Mouse (Mus musculus): ENCODE measurements around the gene Il2ra. TPM values are rescaled to one million over a fixed set of nuclear protein-coding genes. Genes with fewer than 3 reads are reported as not detected.
"Not testable (repeated sequence)": the region's sequence is repeated elsewhere in the genome, so short reads cannot be mapped to it uniquely, and the experiment has no call there.

The Il2ra gene
- not detected in 2 replicates for polyA plus RNA-seq (2016; fragmentation: Nextera tagmentation; extraction: Ambion mirVana)

DNA sequence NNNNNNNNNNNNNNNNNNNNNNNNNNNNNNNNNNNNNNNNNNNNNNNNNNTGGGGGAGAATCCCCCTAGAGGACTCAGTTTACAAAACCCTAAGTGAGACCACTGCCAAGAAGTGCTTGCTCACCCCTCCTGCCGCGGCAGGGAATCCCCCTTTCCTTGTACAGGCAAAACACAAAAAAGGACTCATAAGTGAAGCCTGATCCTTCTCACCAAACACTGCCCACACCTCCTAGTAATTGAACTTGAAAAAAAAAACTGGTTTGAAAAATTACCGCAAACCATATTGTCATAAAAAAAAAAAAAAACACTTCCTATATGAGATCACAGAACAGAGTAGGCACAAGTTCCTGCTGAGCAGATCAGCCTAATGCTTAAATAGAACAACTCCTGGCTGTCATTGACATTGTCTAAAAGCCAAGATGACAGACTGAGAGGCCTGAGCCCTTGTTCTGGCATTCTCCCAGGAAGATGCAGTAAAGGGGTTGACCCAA is at the start of gene Il2ra:
Il2ra (plus strand) TSS at position 357 of the 491 bp plus-strand sequence.
- Histone ChIP-seq H3K4me2 (no peak within 1 kb of the TSS), H3K27ac (no peak within 1 kb of the TSS), H3K4me3 (replicated peaks) (no peak within 1 kb of the TSS), H3K36me3 (no peaks in the 10 kb centered on the region), H3K27me3 (no peaks in the 10 kb centered on the region), H3K4me1 (replicated peaks) (no peaks in the 10 kb centered on the region), H3K9me3 (no peaks in the 10 kb centered on the region), H3K9ac (replicated peaks) (no peak within 1 kb of the TSS)
- 89% methylated on average over 3 of the region's 3 CpGs for WGBS
- no peak for ATAC-seq (ENCODE audit: insufficient number of reproducible peaks, insufficient read depth, low FRiP score, low TSS enrichment, low read depth)

DNA sequence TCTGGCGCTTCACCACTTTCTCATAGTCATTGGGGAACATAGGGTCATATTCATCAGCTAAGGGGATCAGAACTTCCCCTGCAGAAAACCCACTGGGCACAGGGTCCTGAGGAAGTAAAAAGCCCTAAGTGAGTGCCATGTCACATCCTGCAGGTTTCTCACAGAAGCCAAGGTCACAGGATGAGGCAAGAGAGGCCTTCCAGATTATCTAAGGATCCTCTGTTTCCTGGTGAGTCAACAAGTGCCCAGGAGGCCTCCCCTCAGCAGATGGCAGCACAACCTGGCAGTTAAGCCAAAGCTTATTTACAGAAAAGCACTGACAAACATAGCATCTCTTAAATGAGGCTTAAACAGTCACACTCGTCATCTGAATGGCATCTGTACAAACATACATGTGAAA is 45.9 kb upstream of the Il2ra start:
- WGBS, result 87% methylated on average over 2 of the region's 2 CpGs
- ATAC-seq (ENCODE audit: insufficient number of reproducible peaks, insufficient read depth, low FRiP score, low TSS enrichment, low read depth), result no peak
- Histone ChIP-seq H3K9ac (replicated peaks) (no peak overlapping the region), H3K9me3 (no peaks in the 10 kb centered on the region), H3K4me3 (replicated peaks) (no peak overlapping the region), H3K27me3 (no peaks in the 10 kb centered on the region), H3K4me2 (no peak overlapping the region), H3K27ac (no peak overlapping the region), H3K4me1 (replicated peaks) (peaks cover 4% of the 10 kb centered on the region), H3K36me3 (peaks cover 80% of the 10 kb centered on the region)

DNA sequence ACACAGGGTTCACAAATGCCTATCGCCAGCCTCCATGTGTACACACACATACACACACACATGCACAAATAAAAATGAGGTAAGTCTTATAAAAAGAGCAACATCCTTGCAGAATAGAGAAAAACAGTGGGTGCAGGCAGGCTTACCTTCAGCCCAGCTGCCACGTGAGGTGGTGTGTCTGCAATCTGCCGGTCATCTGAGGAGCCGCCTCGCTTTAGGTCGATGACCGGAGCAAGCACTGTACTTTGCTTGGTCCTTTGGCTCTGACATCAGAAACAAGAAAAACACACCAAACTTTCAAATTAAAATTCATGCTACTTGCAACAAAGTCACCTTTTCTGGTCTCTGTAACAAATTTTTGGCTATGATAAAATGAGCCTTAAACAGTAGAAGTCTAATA is 44.7 kb upstream of the Il2ra start:
- Histone ChIP-seq H3K9ac (replicated peaks) (no peak overlapping the region), H3K36me3 (peaks cover 68% of the 10 kb centered on the region), H3K9me3 (no peaks in the 10 kb centered on the region), H3K27ac (no peak overlapping the region), H3K27me3 (no peaks in the 10 kb centered on the region), H3K4me3 (replicated peaks) (no peak overlapping the region), H3K4me2 (no peak overlapping the region), H3K4me1 (replicated peaks) (peaks cover 10% of the 10 kb centered on the region)
- ATAC-seq (ENCODE audit: insufficient number of reproducible peaks, insufficient read depth, low FRiP score, low TSS enrichment, low read depth), result no peak
- 99% methylated on average over 7 of the region's 7 CpGs for WGBS

DNA sequence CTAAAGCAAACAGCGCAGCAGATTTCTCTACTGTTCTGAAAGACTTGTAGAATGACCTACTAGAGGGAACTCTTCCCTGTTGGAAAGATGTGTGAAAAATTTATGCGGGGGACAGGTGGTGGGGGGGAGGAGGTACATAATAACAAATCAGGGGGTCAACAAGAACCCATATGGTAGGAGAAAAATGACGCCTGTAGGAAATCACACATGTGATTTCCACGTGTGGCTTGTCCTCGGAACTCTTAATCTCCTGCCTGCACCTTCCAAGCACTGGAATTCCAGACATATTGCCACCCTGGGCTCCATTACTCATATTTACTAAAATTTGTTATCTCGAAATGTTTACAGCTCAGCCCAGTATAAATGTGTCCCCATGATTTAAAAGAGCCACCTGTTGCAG is 40.8 kb upstream of the Il2ra start:
- peaks cover 10% of the 10 kb centered on the region for H3K4me1 ChIP-seq (replicated peaks)
- no peaks in the 10 kb centered on the region for H3K9me3 ChIP-seq
- peak overlapping the region; percentile 98 for H3K9ac ChIP-seq (replicated peaks)
- H3K36me3 ChIP-seq, result peaks cover 36% of the 10 kb centered on the region
- no peak for ATAC-seq (ENCODE audit: insufficient number of reproducible peaks, insufficient read depth, low FRiP score, low TSS enrichment, low read depth)
- peak overlapping the region; percentile 90 for H3K4me2 ChIP-seq
- WGBS, result 67% methylated on average over 6 of the region's 6 CpGs
- no peak overlapping the region for H3K27ac ChIP-seq
- H3K4me3 ChIP-seq (replicated peaks), result peak overlapping the region; percentile 93
- H3K27me3 ChIP-seq, result no peaks in the 10 kb centered on the region

DNA sequence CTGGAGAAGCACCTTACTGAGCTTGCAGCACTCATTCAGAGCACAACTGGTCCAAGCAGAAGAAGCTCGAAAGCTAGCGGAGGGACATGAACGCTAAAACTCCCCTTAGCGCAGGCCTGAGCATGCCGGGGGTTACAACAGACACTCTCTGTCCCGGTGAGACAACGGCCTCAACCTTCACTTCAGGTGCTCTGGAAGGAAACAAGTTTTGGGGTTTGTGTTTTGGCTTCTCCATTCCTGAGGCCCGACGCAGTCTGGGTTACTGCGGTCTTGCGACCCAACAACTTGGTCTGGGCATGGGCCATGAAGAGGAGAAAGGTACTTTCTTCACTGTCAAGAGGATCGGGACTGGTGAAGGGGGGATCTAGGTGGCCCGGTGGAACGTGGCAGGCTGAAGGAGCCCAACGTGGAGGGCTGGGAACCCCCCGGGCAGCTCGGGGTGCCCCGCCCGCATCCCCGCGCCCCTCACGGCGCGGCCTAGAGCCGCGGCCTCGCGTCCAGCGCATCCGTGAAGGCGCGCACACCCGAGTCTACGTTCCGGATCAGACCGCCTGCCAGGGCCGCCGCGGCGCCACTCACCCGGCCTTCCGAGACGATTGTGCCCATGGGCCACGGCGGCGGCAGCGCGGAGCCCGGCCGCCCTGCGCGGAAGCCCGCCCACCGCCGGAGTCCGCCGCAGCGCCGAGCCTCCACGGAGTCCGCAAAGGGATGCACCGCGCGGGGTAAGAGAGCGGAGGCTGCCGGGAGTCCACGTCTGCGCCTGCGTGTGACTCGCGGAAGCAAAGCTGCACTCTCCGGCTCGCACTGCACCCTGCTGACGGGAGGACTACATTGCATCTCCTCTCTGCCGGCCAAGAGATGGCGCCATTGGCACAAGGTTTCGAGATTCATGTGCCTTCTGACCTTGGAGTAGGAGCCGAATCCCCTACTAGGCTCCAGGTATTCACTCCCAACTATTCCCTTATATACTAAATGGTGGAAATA is 39.8 kb upstream of the Il2ra start:
- under 1% methylated on average over 76 of the region's 78 CpGs for WGBS
- peaks cover 26% of the 10 kb centered on the region for H3K36me3 ChIP-seq
- H3K4me2 ChIP-seq, result peak overlapping the region; percentile 90
- H3K27ac ChIP-seq, result peak overlapping the region; percentile 80
- H3K9me3 ChIP-seq, result no peaks in the 10 kb centered on the region
- peak overlapping the region; percentile 98 for H3K9ac ChIP-seq (replicated peaks)
- no peaks in the 10 kb centered on the region for H3K27me3 ChIP-seq
- peak; percentile 97 for ATAC-seq (ENCODE audit: insufficient number of reproducible peaks, insufficient read depth, low FRiP score, low TSS enrichment, low read depth)
- H3K4me3 ChIP-seq (replicated peaks), result peak overlapping the region; percentile 93
- H3K4me1 ChIP-seq (replicated peaks), result peaks cover 10% of the 10 kb centered on the region

DNA sequence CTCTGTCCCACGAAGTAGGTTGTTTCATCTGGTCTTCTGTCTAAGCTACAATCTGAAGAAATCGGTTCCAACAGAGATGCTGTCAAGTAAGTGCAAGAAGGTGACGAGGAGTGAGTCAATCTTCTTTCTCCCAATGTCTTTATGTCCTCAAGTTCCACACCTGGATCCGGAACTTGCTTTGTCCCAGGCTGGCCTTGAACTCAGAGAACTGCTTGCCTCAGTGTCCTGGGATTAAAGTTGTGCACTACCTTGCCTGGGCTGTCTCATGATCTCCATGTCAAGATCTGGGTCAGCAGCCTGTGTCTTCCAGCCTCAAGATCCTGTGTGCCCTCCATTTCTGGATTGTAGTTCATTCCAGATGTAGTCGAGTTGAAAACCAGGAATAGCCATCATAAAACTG is 38.6 kb upstream of the Il2ra start, which contains the start of gene Rbm17:
Rbm17 (minus strand) TSS at position 101 of the 400 bp plus-strand sequence.
- peak within 1 kb of the TSS; percentile 93 for H3K4me3 ChIP-seq (replicated peaks)
- no peaks in the 10 kb centered on the region for H3K9me3 ChIP-seq
- peak within 1 kb of the TSS; percentile 80 for H3K27ac ChIP-seq
- no peaks in the 10 kb centered on the region for H3K27me3 ChIP-seq
- H3K36me3 ChIP-seq, result peaks cover 15% of the 10 kb centered on the region
- no peak for ATAC-seq (ENCODE audit: insufficient number of reproducible peaks, insufficient read depth, low FRiP score, low TSS enrichment, low read depth)
- H3K4me1 ChIP-seq (replicated peaks), result peaks cover 10% of the 10 kb centered on the region
- peak within 1 kb of the TSS; percentile 90 for H3K4me2 ChIP-seq
- H3K9ac ChIP-seq (replicated peaks), result peak within 1 kb of the TSS; percentile 98
- 84% methylated on average over 5 of the region's 5 CpGs for WGBS

DNA sequence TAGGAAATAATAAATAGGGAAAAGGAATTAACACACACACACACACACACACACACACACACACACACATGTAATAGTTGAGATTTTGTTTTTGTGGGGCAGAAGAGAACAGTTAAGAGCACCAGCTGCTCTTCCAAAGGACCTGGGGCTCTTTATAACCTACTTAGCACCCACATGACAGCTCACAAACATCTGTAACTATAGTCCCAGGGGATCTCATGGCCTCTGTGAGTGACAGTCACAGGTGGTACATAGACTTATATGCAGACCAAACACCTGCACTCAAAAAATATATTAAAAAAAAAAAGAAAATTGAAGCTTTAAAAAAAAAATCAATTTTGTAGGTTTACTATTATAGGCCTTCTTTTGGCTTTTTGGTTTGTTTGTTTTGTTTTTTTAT is 37.7 kb upstream of the Il2ra start:
- no peak overlapping the region for H3K9ac ChIP-seq (replicated peaks)
- ATAC-seq (ENCODE audit: insufficient number of reproducible peaks, insufficient read depth, low FRiP score, low TSS enrichment, low read depth), result no peak
- peaks cover 9% of the 10 kb centered on the region for H3K36me3 ChIP-seq
- no peak overlapping the region for H3K27ac ChIP-seq
- H3K27me3 ChIP-seq, result no peaks in the 10 kb centered on the region
- H3K4me3 ChIP-seq (replicated peaks), result no peak overlapping the region
- H3K4me2 ChIP-seq, result no peak overlapping the region
- peaks cover 10% of the 10 kb centered on the region for H3K4me1 ChIP-seq (replicated peaks)
- H3K9me3 ChIP-seq, result no peaks in the 10 kb centered on the region

DNA sequence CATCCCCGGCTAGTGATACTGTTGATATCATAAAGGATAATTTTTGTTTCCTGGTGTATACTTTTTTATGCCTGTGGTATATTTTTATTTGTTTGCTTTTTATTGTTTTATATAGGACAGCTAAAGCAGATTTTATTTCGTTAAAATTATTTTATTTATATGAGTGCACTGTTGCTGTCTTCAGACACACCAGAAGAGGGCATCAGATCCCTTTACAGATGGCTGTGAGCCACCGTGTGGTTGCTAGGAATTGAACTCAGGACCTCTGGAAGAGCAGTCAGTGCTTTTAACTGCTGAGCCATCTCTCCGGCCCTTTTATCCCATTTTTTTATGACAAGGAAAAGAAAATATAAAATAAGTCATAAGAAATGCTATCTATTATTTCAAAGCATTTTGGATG is 35.9 kb upstream of the Il2ra start:
- not testable (repeated sequence) for H3K4me2 ChIP-seq; H3K9ac ChIP-seq (replicated peaks); H3K27me3 ChIP-seq; H3K4me3 ChIP-seq (replicated peaks); H3K4me1 ChIP-seq (replicated peaks); ATAC-seq (ENCODE audit: insufficient number of reproducible peaks, insufficient read depth, low FRiP score, low TSS enrichment, low read depth); H3K36me3 ChIP-seq; H3K9me3 ChIP-seq; H3K27ac ChIP-seq
- WGBS, result 77% methylated on average over 4 of the region's 4 CpGs

DNA sequence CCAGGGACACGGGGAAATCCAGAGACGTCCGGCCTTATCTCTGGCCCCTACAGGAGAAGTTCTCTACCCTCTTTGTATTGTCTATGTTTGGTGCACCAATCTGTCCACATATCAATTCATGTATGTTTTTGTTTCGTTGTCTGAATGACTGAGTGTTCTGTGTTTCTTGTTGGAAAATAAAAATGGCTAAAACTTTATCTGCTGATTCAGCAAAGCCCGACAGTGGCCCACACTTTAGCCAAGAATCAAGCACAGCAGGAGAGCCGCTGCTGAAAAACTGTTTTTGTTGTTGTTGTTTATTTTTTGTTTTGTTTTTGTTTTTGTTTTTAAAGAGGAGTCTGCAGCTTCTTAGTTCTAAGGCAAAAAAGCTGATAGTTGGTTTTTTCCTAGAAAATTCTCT is 29.7 kb upstream of the Il2ra start:
- not testable (repeated sequence) for H3K9ac ChIP-seq (replicated peaks); H3K9me3 ChIP-seq; H3K4me1 ChIP-seq (replicated peaks); H3K27ac ChIP-seq; ATAC-seq (ENCODE audit: insufficient number of reproducible peaks, insufficient read depth, low FRiP score, low TSS enrichment, low read depth); H3K4me3 ChIP-seq (replicated peaks); H3K4me2 ChIP-seq; H3K36me3 ChIP-seq; H3K27me3 ChIP-seq
- 87% methylated on average over 6 of the region's 6 CpGs for WGBS

DNA sequence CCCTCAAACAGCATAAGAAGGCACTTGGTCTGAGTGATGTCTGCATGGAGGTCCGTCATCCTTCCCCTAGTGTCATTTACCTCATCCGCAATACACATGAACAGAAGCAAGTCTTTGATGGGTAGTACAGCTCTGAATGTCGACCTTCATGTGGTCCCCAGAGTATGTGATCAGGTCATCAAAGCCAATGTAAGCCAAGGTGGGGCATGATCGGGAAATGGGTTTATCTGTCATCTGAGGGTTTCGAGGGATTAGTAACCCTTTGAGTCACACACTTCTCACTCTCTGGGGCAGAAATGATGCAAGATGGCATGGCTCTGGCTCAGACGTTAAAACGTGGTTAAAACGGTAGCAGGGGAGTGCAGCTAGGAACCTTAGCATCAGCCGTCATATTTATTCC is 25.8 kb upstream of the Il2ra start:
- 89% methylated on average over 9 of the region's 9 CpGs for whole genome bisulfite sequencing
- H3K4me3 ChIP-seq (replicated peaks), result no peak overlapping the region
- H3K9ac ChIP-seq (replicated peaks), result no peak overlapping the region
- no peaks in the 10 kb centered on the region for H3K27me3 ChIP-seq
- H3K27ac ChIP-seq, result no peak overlapping the region
- peaks cover 6% of the 10 kb centered on the region for H3K9me3 ChIP-seq
- no peak overlapping the region for H3K4me2 ChIP-seq
- ATAC-seq (ENCODE audit: insufficient number of reproducible peaks, insufficient read depth, low FRiP score, low TSS enrichment, low read depth), result no peak
- H3K36me3 ChIP-seq, result no peaks in the 10 kb centered on the region
- H3K4me1 ChIP-seq (replicated peaks), result no peaks in the 10 kb centered on the region

DNA sequence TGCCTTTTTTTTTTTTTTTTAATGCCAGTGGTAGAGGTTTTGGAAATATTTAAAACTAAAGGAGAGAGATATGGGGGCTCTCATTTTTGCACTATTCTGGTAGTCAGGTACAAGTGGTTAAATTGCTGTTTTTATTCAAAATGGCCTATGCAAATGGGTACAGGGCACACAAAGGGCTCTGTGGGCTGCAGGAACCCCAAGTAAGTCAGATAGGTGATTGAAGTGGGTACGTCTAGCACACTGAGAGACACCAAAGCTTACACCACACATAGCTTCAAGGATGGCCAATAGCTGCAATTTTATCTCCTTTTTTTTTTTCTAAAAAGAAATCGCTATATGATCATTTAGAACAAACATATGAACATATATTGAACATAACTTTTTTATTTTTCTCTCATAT is 23.0 kb upstream of the Il2ra start:
- H3K27ac ChIP-seq, result no peak overlapping the region
- H3K9me3 ChIP-seq, result peaks cover 6% of the 10 kb centered on the region
- no peak overlapping the region for H3K4me3 ChIP-seq (replicated peaks)
- H3K4me1 ChIP-seq (replicated peaks), result no peaks in the 10 kb centered on the region
- 78% methylated on average over 2 of the region's 2 CpGs for WGBS
- no peak overlapping the region for H3K9ac ChIP-seq (replicated peaks)
- no peak for ATAC-seq (ENCODE audit: insufficient number of reproducible peaks, insufficient read depth, low FRiP score, low TSS enrichment, low read depth)
- no peaks in the 10 kb centered on the region for H3K36me3 ChIP-seq
- H3K4me2 ChIP-seq, result no peak overlapping the region
- no peaks in the 10 kb centered on the region for H3K27me3 ChIP-seq

Data from limb, embryonic 12.5 days (tissue).